Mouse (Mus musculus): Measurements from ENCODE around the gene Fam83g. TPM values are rescaled to one million over a fixed set of nuclear protein-coding genes. Genes with fewer than 3 reads are reported as not detected.
A peak's percentile ranks its signal among the peaks of the same experiment; 100 is the strongest.

Gene Fam83g
- total and polyA plus RNA-seq, 2 experiments, result 1.0 to 1.4 TPM

GRCm38 (mm10) chr11:61705581-61705980 lies 21.7 kb downstream of the Fam83g start:
- WGBS, result 87% methylated on average over 2 of the region's 2 CpGs
- TF ChIP-seq CTCF (IDR thresholded peaks at IDR 0.05; ENCODE audit: low read depth, low read length) (no peak), POLR2A (IDR thresholded peaks at IDR 0.05; ENCODE audit: extremely low read depth, insufficient read depth, low read length) (no peak)
- H3K79me2 ChIP-seq (ENCODE audit: control insufficient read depth, insufficient read depth, low read length), result no peaks in the 10 kb centered on the region

GRCm38 (mm10) chr11:61706232-61706631 lies 22.3 kb downstream of the Fam83g start:
- no peak for DNase-seq (ENCODE audit: extremely low read depth, low read depth, low spot score)
- Histone ChIP-seq H3K27ac (replicated peaks; ENCODE audit: insufficient read depth, low read depth, low read length) (no peak overlapping the region), H3K9ac (ENCODE audit: low read depth, low read length) (no peak overlapping the region), H3K27me3 (ENCODE audit: control insufficient read depth, insufficient read depth, low read length) (no peaks in the 10 kb centered on the region), H3K79me2 (ENCODE audit: control insufficient read depth, insufficient read depth, low read length) (no peaks in the 10 kb centered on the region), H3K4me3 (ENCODE audit: insufficient read depth, low read depth, low read length) (no peak overlapping the region), H3K4me1 (ENCODE audit: control insufficient read depth, insufficient read depth, low read length) (no peaks in the 10 kb centered on the region), H3K36me3 (ENCODE audit: control insufficient read depth, insufficient read depth, low read length) (no peaks in the 10 kb centered on the region)
- TF ChIP-seq CTCF (IDR thresholded peaks at IDR 0.05; ENCODE audit: low read depth, low read length), result no peak
- TF ChIP-seq POLR2A (IDR thresholded peaks at IDR 0.05; ENCODE audit: extremely low read depth, insufficient read depth, low read length), result no peak
- WGBS, result 63% methylated on average over 4 of the region's 4 CpGs

More at GRCm38 (mm10) chr11:61705581-61705980, 21.7 kb downstream of the Fam83g start:
- H3K27me3 ChIP-seq (ENCODE audit: control insufficient read depth, insufficient read depth, low read length), result no peaks in the 10 kb centered on the region
- no peaks in the 10 kb centered on the region for H3K36me3 ChIP-seq (ENCODE audit: control insufficient read depth, insufficient read depth, low read length)
- no peak for DNase-seq (ENCODE audit: extremely low read depth, low read depth, low spot score)
- H3K4me1 ChIP-seq (ENCODE audit: control insufficient read depth, insufficient read depth, low read length), result no peaks in the 10 kb centered on the region
- H3K4me3 ChIP-seq (ENCODE audit: insufficient read depth, low read depth, low read length), result no peak overlapping the region
- H3K27ac ChIP-seq (replicated peaks; ENCODE audit: insufficient read depth, low read depth, low read length), result no peak overlapping the region
- no peak overlapping the region for H3K9ac ChIP-seq (ENCODE audit: low read depth, low read length)

GRCm38 (mm10) chr11:61708928-61709327 lies 25.0 kb downstream of the Fam83g start:
- Histone ChIP-seq H3K27ac (replicated peaks; ENCODE audit: insufficient read depth, low read depth, low read length) (no peak overlapping the region), H3K27me3 (ENCODE audit: control insufficient read depth, insufficient read depth, low read length) (no peaks in the 10 kb centered on the region), H3K36me3 (ENCODE audit: control insufficient read depth, insufficient read depth, low read length) (no peaks in the 10 kb centered on the region), H3K4me1 (ENCODE audit: control insufficient read depth, insufficient read depth, low read length) (no peaks in the 10 kb centered on the region), H3K9ac (ENCODE audit: low read depth, low read length) (no peak overlapping the region), H3K79me2 (ENCODE audit: control insufficient read depth, insufficient read depth, low read length) (no peaks in the 10 kb centered on the region), H3K4me3 (ENCODE audit: insufficient read depth, low read depth, low read length) (no peak overlapping the region)
- DNase-seq (ENCODE audit: extremely low read depth, low read depth, low spot score), result no peak
- TF ChIP-seq CTCF (IDR thresholded peaks at IDR 0.05; ENCODE audit: low read depth, low read length) (no peak), POLR2A (IDR thresholded peaks at IDR 0.05; ENCODE audit: extremely low read depth, insufficient read depth, low read length) (no peak)
- 78% methylated on average over 3 of the region's 3 CpGs for WGBS

GRCm38 (mm10) chr11:61713157-61713855 lies 29.4 kb downstream of the Fam83g start:
- H3K4me3 ChIP-seq (ENCODE audit: insufficient read depth, low read depth, low read length), result no peak overlapping the region
- no peaks in the 10 kb centered on the region for H3K36me3 ChIP-seq (ENCODE audit: control insufficient read depth, insufficient read depth, low read length)
- H3K4me1 ChIP-seq (ENCODE audit: control insufficient read depth, insufficient read depth, low read length), result no peaks in the 10 kb centered on the region
- H3K9ac ChIP-seq (ENCODE audit: low read depth, low read length), result no peak overlapping the region
- no peaks in the 10 kb centered on the region for H3K79me2 ChIP-seq (ENCODE audit: control insufficient read depth, insufficient read depth, low read length)
- WGBS, result 91% methylated on average over 15 of the region's 15 CpGs
- TF ChIP-seq POLR2A (IDR thresholded peaks at IDR 0.05; ENCODE audit: extremely low read depth, insufficient read depth, low read length) (no peak), CTCF (IDR thresholded peaks at IDR 0.05; ENCODE audit: low read depth, low read length) (no peak)
- DNase-seq (ENCODE audit: extremely low read depth, low read depth, low spot score), result no peak
- H3K27ac ChIP-seq (replicated peaks; ENCODE audit: insufficient read depth, low read depth, low read length), result no peak overlapping the region
- no peaks in the 10 kb centered on the region for H3K27me3 ChIP-seq (ENCODE audit: control insufficient read depth, insufficient read depth, low read length)

GRCm38 (mm10) chr11:61714346-61715117 lies 30.6 kb downstream of the Fam83g start:
- DNase-seq (ENCODE audit: extremely low read depth, low read depth, low spot score), result peak; percentile 61
- H3K36me3 ChIP-seq (ENCODE audit: control insufficient read depth, insufficient read depth, low read length), result no peaks in the 10 kb centered on the region
- no peak overlapping the region for H3K9ac ChIP-seq (ENCODE audit: low read depth, low read length)
- H3K27ac ChIP-seq (replicated peaks; ENCODE audit: insufficient read depth, low read depth, low read length), result no peak overlapping the region
- no peaks in the 10 kb centered on the region for H3K27me3 ChIP-seq (ENCODE audit: control insufficient read depth, insufficient read depth, low read length)
- WGBS, result 45% methylated on average over 11 of the region's 11 CpGs
- no peaks in the 10 kb centered on the region for H3K79me2 ChIP-seq (ENCODE audit: control insufficient read depth, insufficient read depth, low read length)
- H3K4me3 ChIP-seq (ENCODE audit: insufficient read depth, low read depth, low read length), result no peak overlapping the region
- TF ChIP-seq CTCF (IDR thresholded peaks at IDR 0.05; ENCODE audit: low read depth, low read length) (peak; percentile 81), POLR2A (IDR thresholded peaks at IDR 0.05; ENCODE audit: extremely low read depth, insufficient read depth, low read length) (no peak)
- no peaks in the 10 kb centered on the region for H3K4me1 ChIP-seq (ENCODE audit: control insufficient read depth, insufficient read depth, low read length)

GRCm38 (mm10) chr11:61715130-61715529 lies 31.2 kb downstream of the Fam83g start:
- no peaks in the 10 kb centered on the region for H3K4me1 ChIP-seq (ENCODE audit: control insufficient read depth, insufficient read depth, low read length)
- H3K36me3 ChIP-seq (ENCODE audit: control insufficient read depth, insufficient read depth, low read length), result no peaks in the 10 kb centered on the region
- no peak overlapping the region for H3K9ac ChIP-seq (ENCODE audit: low read depth, low read length)
- no peaks in the 10 kb centered on the region for H3K79me2 ChIP-seq (ENCODE audit: control insufficient read depth, insufficient read depth, low read length)
- no peaks in the 10 kb centered on the region for H3K27me3 ChIP-seq (ENCODE audit: control insufficient read depth, insufficient read depth, low read length)
- no peak overlapping the region for H3K27ac ChIP-seq (replicated peaks; ENCODE audit: insufficient read depth, low read depth, low read length)
- DNase-seq (ENCODE audit: extremely low read depth, low read depth, low spot score), result no peak
- no peak overlapping the region for H3K4me3 ChIP-seq (ENCODE audit: insufficient read depth, low read depth, low read length)
- no peak for TF ChIP-seq CTCF (IDR thresholded peaks at IDR 0.05; ENCODE audit: low read depth, low read length)
- no peak for TF ChIP-seq POLR2A (IDR thresholded peaks at IDR 0.05; ENCODE audit: extremely low read depth, insufficient read depth, low read length)
- 68% methylated on average over 6 of the region's 6 CpGs for WGBS
